Comparison of ENCODE assay signal across 18 mouse cellular contexts in genomic region chr14:49771746-49772145, GRCm38 (mm10). TPM values are rescaled to one million over a fixed set of nuclear protein-coding genes. Genes with fewer than 3 reads are reported as not detected.
DNase-seq lines count a peak whose midpoint lies in the region; ATAC-seq lines count a peak whose summit lies in the region.
"Had no signal": no experiment of that assay in that cellular context is flagged by ENCODE, and none has a peak within 500 bp of the region (broad histone marks: within the 10 kb centered on the region; RNA-seq: fewer than 3 reads in every experiment).

No protein-coding gene starts in this region.

- DNase-seq in adrenal gland, postnatal 10 days: peak; percentile 2
- no peak for DNase-seq in adrenal gland, adult (ENCODE audit: inconsistent age in 2 of 2, low spot score in 1 of 2)
- peak; percentile 5 for DNase-seq in heart, postnatal 25 days (ENCODE audit: low spot score)
- peak; percentile 70 for DNase-seq in brain, adult 2 months (ENCODE audit: low read depth, low spot score)
- peak; percentile 25 to 63 for DNase-seq in cerebellum, postnatal 10 days
- no peak for DNase-seq in right cerebral cortex, adult 18-20 months
- DNase-seq: heart, postnatal 14 days; kidney, adult 2 months; kidney, postnatal 14 days; retina, postnatal 1 day had no signal

- intact Hi-C loops in heart, postnatal 25 days (cut with DNase I): no loop called here

- no peak overlapping the region for H3K9ac ChIP-seq in heart, embryonic 12.5 days
- H3K9ac ChIP-seq in intestine, embryonic 16.5 days (ENCODE audit: low read depth, low read length): no peak overlapping the region
- H3K9ac ChIP-seq: embryonic facial prominence, embryonic 13.5 days; limb, embryonic 13.5 days; midbrain, embryonic 13.5 days had no signal

- ATAC-seq in heart, embryonic 12.5 days (ENCODE audit: insufficient number of reproducible peaks, low FRiP score): no peak
- ATAC-seq in intestine, embryonic 16.5 days: no peak
- ATAC-seq: midbrain, embryonic 13.5 days had no signal

- no peak overlapping the region for H3K4me3 ChIP-seq in heart, embryonic 12.5 days
- no peak overlapping the region for H3K4me3 ChIP-seq in intestine, embryonic 16.5 days (ENCODE audit: low read length)
- H3K4me3 ChIP-seq: embryonic facial prominence, embryonic 13.5 days; heart, adult 2 months; left cerebral cortex, adult 2 months; limb, embryonic 13.5 days; midbrain, embryonic 13.5 days had no signal

- no peaks in the 10 kb centered on the region for H3K27me3 ChIP-seq in heart, embryonic 12.5 days (replicated peaks)
- no peaks in the 10 kb centered on the region for H3K27me3 ChIP-seq in intestine, embryonic 16.5 days (replicated peaks; ENCODE audit: control insufficient read depth, insufficient read depth, low read length)
- H3K27me3 ChIP-seq: embryonic facial prominence, embryonic 13.5 days; limb, embryonic 13.5 days; midbrain, embryonic 13.5 days had no signal

- H3K27ac ChIP-seq in heart, embryonic 12.5 days (ENCODE audit: poor library complexity, severe bottlenecking): no peak overlapping the region
- H3K27ac ChIP-seq in intestine, embryonic 16.5 days (ENCODE audit: low read length): no peak overlapping the region
- H3K27ac ChIP-seq: embryonic facial prominence, embryonic 13.5 days; heart, adult 2 months; left cerebral cortex, adult 2 months; limb, embryonic 13.5 days; midbrain, embryonic 13.5 days had no signal

- H3K9me3 ChIP-seq in heart, embryonic 12.5 days (replicated peaks): no peaks in the 10 kb centered on the region
- H3K9me3 ChIP-seq in intestine, embryonic 16.5 days (ENCODE audit: control insufficient read depth, low read length): no peaks in the 10 kb centered on the region
- H3K9me3 ChIP-seq: embryonic facial prominence, embryonic 13.5 days; limb, embryonic 13.5 days; midbrain, embryonic 13.5 days had no signal

- H3K4me2 ChIP-seq in heart, embryonic 12.5 days: no peak overlapping the region
- no peak overlapping the region for H3K4me2 ChIP-seq in intestine, embryonic 16.5 days (ENCODE audit: low read depth, low read length)
- H3K4me2 ChIP-seq: embryonic facial prominence, embryonic 13.5 days; limb, embryonic 13.5 days; midbrain, embryonic 13.5 days had no signal

- no peaks in the 10 kb centered on the region for H3K4me1 ChIP-seq in heart, embryonic 12.5 days (replicated peaks)
- H3K4me1 ChIP-seq in intestine, embryonic 16.5 days (ENCODE audit: control insufficient read depth, insufficient read depth, low read length): no peaks in the 10 kb centered on the region
- H3K4me1 ChIP-seq: embryonic facial prominence, embryonic 13.5 days; limb, embryonic 13.5 days; midbrain, embryonic 13.5 days had no signal

- 82% methylated on average over 1 of the region's 1 CpGs for WGBS in heart, embryonic 12.5 days
- 59% methylated on average over 1 of the region's 1 CpGs for WGBS in intestine, embryonic 16.5 days

- H3K36me3 ChIP-seq in heart, embryonic 12.5 days: peaks cover 36% of the 10 kb centered on the region
- no peaks in the 10 kb centered on the region for H3K36me3 ChIP-seq in intestine, embryonic 16.5 days (ENCODE audit: control insufficient read depth, insufficient read depth, low read length)

RNA-seq across cellular contexts. Expression of gene Armh4, which starts 11.4 kb away (rescaled TPM):
- total RNA-seq in adrenal gland, postnatal 10 days (2021): 1 to 10 TPM; 3.6 to 3.7 TPM
- 1 to 10 TPM; 5.7 to 7.7 TPM for total RNA-seq in heart, postnatal 25 days (2021)
- 87.8 and 93.9 TPM in 2 replicates for polyA plus RNA-seq in heart, embryonic 12.5 days (2016; fragmentation: Nextera tagmentation; extraction: Ambion mirVana)
- polyA plus RNA-seq in intestine, embryonic 16.5 days (2015; fragmentation: Nextera tagmentation; extraction: Ambion mirVana): 13.3 and 14.6 TPM in 2 replicates
- total RNA-seq: MEL had no signal

Comparison
In these comparisons a context has a peak if more than half of its experiments do, and no peak if none do; other contexts are left out.
1. DNase-seq: peak in adrenal gland, postnatal 10 days (single experiment), heart, postnatal 25 days (single experiment), brain, adult 2 months (single experiment) and cerebellum, postnatal 10 days (2 of 2); none in adrenal gland, adult (0 of 2) and right cerebral cortex, adult 18-20 months (single experiment).